Mouse (Mus musculus): ENCODE measurements around the gene Clca4a. TPM values are rescaled to one million over a fixed set of nuclear protein-coding genes. Genes with fewer than 3 reads are reported as not detected.

Gene Clca4a
- polyA plus RNA-seq, 1 experiment = not detected

GRCm38 (mm10) chr3:144914014-144914413 lies 60.8 kb downstream of the Clca4a start:
- Histone ChIP-seq H3K27ac (ENCODE audit: control insufficient read depth, insufficient read depth, low read depth, low read length, poor library complexity) (no peak overlapping the region), H3K4me1 (ENCODE audit: control insufficient read depth, insufficient read depth, low read length) (no peaks in the 10 kb centered on the region), H3K4me3 (replicated peaks; ENCODE audit: control insufficient read depth, low read depth, low read length) (no peak overlapping the region)
- TF ChIP-seq CTCF (IDR thresholded peaks at IDR 0.05; ENCODE audit: control insufficient read depth, insufficient read depth, low read length) = no peak
- TF ChIP-seq POLR2A (IDR thresholded peaks at IDR 0.05; ENCODE audit: borderline replicate concordance, control insufficient read depth, low read depth, low read length) = no peak
- 85% methylated on average over 2 of the region's 2 CpGs for WGBS

Other genes starting within 250 kb of the Clca4a start
- 7.0 and 8.3 TPM in 2 replicates for gene Clca3a1, start 214.1 kb downstream of the Clca4a start, polyA plus RNA-seq (2011; ENCODE audit: insufficient read depth, insufficient read length, low replicate concordance, missing spikeins)
- gene Clca3a2, start 155.6 kb downstream of the Clca4a start, polyA plus RNA-seq (2011; ENCODE audit: insufficient read depth, insufficient read length, low replicate concordance, missing spikeins) = not detected in 2 replicates
- gene Clca3b, start 125.7 kb downstream of the Clca4a start, polyA plus RNA-seq (2011; ENCODE audit: insufficient read depth, insufficient read length, low replicate concordance, missing spikeins) = not detected in 2 replicates
- not detected in 2 replicates for gene Clca4b, start 42.5 kb downstream of the Clca4a start, polyA plus RNA-seq (2011; ENCODE audit: insufficient read depth, insufficient read length, low replicate concordance, missing spikeins)
- not detected in 2 replicates for gene Clca1, start 57.7 kb upstream of the Clca4a start, polyA plus RNA-seq (2011; ENCODE audit: insufficient read depth, insufficient read length, low replicate concordance, missing spikeins)
- gene Clca2, start 124.4 kb upstream of the Clca4a start, polyA plus RNA-seq (2011; ENCODE audit: insufficient read depth, insufficient read length, low replicate concordance, missing spikeins) = not detected in 2 replicates
- 10.2 and 22.6 TPM in 2 replicates for gene Odf2l, start 143.5 kb upstream of the Clca4a start, polyA plus RNA-seq (2011; ENCODE audit: insufficient read depth, insufficient read length, low replicate concordance, missing spikeins)

All from bone marrow, adult 2 months (tissue).